9 mouse cellular contexts compared by ENCODE assay signal in genomic region chr5:100158791-100159637, GRCm38 (mm10). TPM values are rescaled to one million over a fixed set of nuclear protein-coding genes. Genes with fewer than 3 reads are reported as not detected.
DNase-seq lines count a peak whose midpoint lies in the region; ATAC-seq and TF ChIP-seq lines count a peak whose summit lies in the region.
"Had no signal": no experiment of that assay in that cellular context is flagged by ENCODE, and none has a peak within 500 bp of the region (broad histone marks: within the 10 kb centered on the region; RNA-seq: fewer than 3 reads in every experiment).

No protein-coding gene starts in this region.

- ATAC-seq in heart, embryonic 14.5 days (ENCODE audit: insufficient number of reproducible peaks, insufficient read depth, low FRiP score, low read depth) = peak; percentile 35

- H3K4me2 ChIP-seq in heart, embryonic 14.5 days (ENCODE audit: low read length) = peak overlapping the region; percentile 99

- peaks cover 0 to 5% of the 10 kb centered on the region in 2 experiments; a peak in 2 of 4 replicates for H3K4me1 ChIP-seq in heart, embryonic 14.5 days (ENCODE audit: control insufficient read depth in 2 of 2, insufficient read depth in 2 of 2, low read length in 2 of 2)
- 0 out of 2 replicates have a peak, but pooled peaks cover 6% of the 10 kb centered on the region for H3K4me1 ChIP-seq in lung, adult 2 months (ENCODE audit: control insufficient read depth, insufficient read depth, low read length)

- H3K27ac ChIP-seq in heart, embryonic 14.5 days (replicated peaks in 1 of 2; ENCODE audit: control insufficient read depth in 1 of 2, insufficient read depth in 1 of 2, low read depth in 2 of 2, low read length in 2 of 2) = no peak overlapping the region
- H3K27ac ChIP-seq: macrophage had no signal

- peaks cover 21% of the 10 kb centered on the region for H3K27me3 ChIP-seq in heart, embryonic 14.5 days (ENCODE audit: control insufficient read depth, insufficient read depth, low read length)

- peak; percentile 5 to 37 for DNase-seq in urinary bladder, adult 18-20 months (ENCODE audit: low spot score in 2 of 2)
- DNase-seq in urinary bladder, postnatal 10 days (ENCODE audit: low spot score) = no peak
- peak; percentile 62 for DNase-seq in embryo, embryonic 11 days
- DNase-seq in kidney, postnatal 10 days = peak; percentile 61
- peak; percentile 30 for DNase-seq in lung, adult 2 months
- DNase-seq in retina, adult 2 months (ENCODE audit: low read depth, low spot score) = peak; percentile 47
- no peak for DNase-seq in frontal cortex, postnatal 14 days (ENCODE audit: low spot score in 2 of 2)

- H3K9me3 ChIP-seq in heart, embryonic 14.5 days (ENCODE audit: control insufficient read depth, low read length) = no peaks in the 10 kb centered on the region

- H3K36me3 ChIP-seq in heart, embryonic 14.5 days (ENCODE audit: control insufficient read depth, insufficient read depth, low read length) = no peaks in the 10 kb centered on the region

- under 1% methylated on average over 57 of the region's 101 CpGs for WGBS in heart, embryonic 14.5 days
- WGBS in lung, adult 2 months = 1% methylated on average over 90 of the region's 101 CpGs

- no peak for TF ChIP-seq CTCF in lung, adult 2 months (IDR thresholded peaks at IDR 0.05; ENCODE audit: insufficient read depth, low read length)

- H3K4me3 ChIP-seq in heart, embryonic 14.5 days (ENCODE audit: control insufficient read depth in 1 of 2, insufficient read depth in 1 of 2, low read depth in 1 of 2, low read length in 2 of 2) = peak overlapping the region; percentile 77 to 88
- peak overlapping the region; percentile 57 for H3K4me3 ChIP-seq in lung, adult 2 months (replicated peaks; ENCODE audit: extremely low read depth, low read depth, low read length)

- no peak for TF ChIP-seq POLR2A in lung, adult 2 months (IDR thresholded peaks at IDR 0.05; ENCODE audit: borderline replicate concordance, extremely low read depth, low read depth, low read length)

- H3K9ac ChIP-seq in heart, embryonic 14.5 days (ENCODE audit: low read length) = peak overlapping the region; percentile 77

RNA-seq across cellular contexts. Expression of gene Tmem150c, which starts 0.6 kb away (rescaled TPM):
- 1.2 and 1.7 TPM in 2 replicates for polyA plus RNA-seq in heart, embryonic 14.5 days (2014; fragmentation: Nextera tagmentation; extraction: Ambion mirVana)
- polyA plus RNA-seq in lung, adult 2 months (2012; rRNA removed) = 2.2 and 2.8 TPM in 2 replicates

Comparison
In these comparisons a context has a peak if more than half of its experiments do, and no peak if none do; other contexts are left out.
1. DNase-seq: peak in urinary bladder, adult 18-20 months (2 of 2), embryo, embryonic 11 days (single experiment), kidney, postnatal 10 days (single experiment), lung, adult 2 months (single experiment) and retina, adult 2 months (single experiment); none in urinary bladder, postnatal 10 days (single experiment) and frontal cortex, postnatal 14 days (0 of 2).